Mouse (Mus musculus): Measurements from ENCODE around the gene Nedd9.
A peak's percentile ranks its signal among the peaks of the same experiment; 100 is the strongest.
"Not testable (repeated sequence)": the region's sequence is repeated elsewhere in the genome, so short reads cannot be mapped to it uniquely, and the experiment has no call there.

The Nedd9 gene

GRCm38 (mm10) chr13:41298533-41298932, 188.6 kb downstream of the Nedd9 start:
- no peak for DNase-seq (ENCODE audit: low spot score)

- DNase-seq (ENCODE audit: low spot score), result no peak
Measured at GRCm38 (mm10) chr13:41296396-41296795, 190.8 kb downstream of the Nedd9 start.

GRCm38 (mm10) chr13:41295886-41296285, 191.3 kb downstream of the Nedd9 start:
- DNase-seq (ENCODE audit: low spot score), result no peak

- DNase-seq (ENCODE audit: low spot score), result no peak
Measured at GRCm38 (mm10) chr13:41293595-41293994, 193.6 kb downstream of the Nedd9 start.

- no peak for DNase-seq (ENCODE audit: low spot score)
Measured at GRCm38 (mm10) chr13:41291466-41291974, 195.6 kb downstream of the Nedd9 start.

- DNase-seq (ENCODE audit: low spot score), result no peak
Measured at GRCm38 (mm10) chr13:41286285-41286684, 200.9 kb downstream of the Nedd9 start.

- no peak for DNase-seq (ENCODE audit: low spot score)
Measured at GRCm38 (mm10) chr13:41285448-41285847, 201.7 kb downstream of the Nedd9 start.

- peak; percentile 89 for DNase-seq (ENCODE audit: low spot score)
Measured at GRCm38 (mm10) chr13:41283256-41283655, 203.9 kb downstream of the Nedd9 start.

GRCm38 (mm10) chr13:41280696-41281095, 206.5 kb downstream of the Nedd9 start:
- no peak for DNase-seq (ENCODE audit: low spot score)

- no peak for DNase-seq (ENCODE audit: low spot score)
Measured at GRCm38 (mm10) chr13:41273927-41274650, 213.1 kb downstream of the Nedd9 start, which contains the start of gene Gm17364. Gm17364 (minus strand) TSS chr13:41273977.

- no peak for DNase-seq (ENCODE audit: low spot score)
Measured at GRCm38 (mm10) chr13:41267827-41268408, 219.2 kb downstream of the Nedd9 start.

GRCm38 (mm10) chr13:41263304-41264006, 223.7 kb downstream of the Nedd9 start:
- peak; percentile 25 for DNase-seq (ENCODE audit: low spot score)

GRCm38 (mm10) chr13:41261617-41262016, 225.5 kb downstream of the Nedd9 start:
- DNase-seq (ENCODE audit: low spot score), result not testable (repeated sequence)
